9 mouse cellular contexts compared by ENCODE assay signal in genomic region chr3:85378703-85379395, GRCm38 (mm10).
DNase-seq lines count a peak whose midpoint lies in the region; ATAC-seq lines count a peak whose summit lies in the region.
"Had no signal": no experiment of that assay in that cellular context is flagged by ENCODE, and none has a peak within 500 bp of the region (broad histone marks: within the 10 kb centered on the region; RNA-seq: fewer than 3 reads in every experiment).

No protein-coding gene starts in this region.

- H3K36me3 ChIP-seq in heart, embryonic 16.5 days (ENCODE audit: control insufficient read depth, insufficient read depth): peaks cover 3% of the 10 kb centered on the region; the same call in 1 of the 2 replicates

- peak overlapping the region; percentile 56 for H3K27ac ChIP-seq in heart, embryonic 16.5 days (ENCODE audit: low read length)

- no peak overlapping the region for H3K4me3 ChIP-seq in heart, embryonic 16.5 days (ENCODE audit: low read length)

- 0 out of 2 replicates have a peak, but pooled peaks have one; percentile 11 for ATAC-seq in heart, embryonic 16.5 days (replicated peaks; ENCODE audit: extremely low read depth, insufficient read depth, low FRiP score)

- peak overlapping the region; percentile 36 for H3K4me2 ChIP-seq in heart, embryonic 16.5 days (ENCODE audit: low read depth, low read length)
- H3K4me2 ChIP-seq: liver, embryonic 11.5 days had no signal

- DNase-seq in heart, adult 9 months (ENCODE audit: low spot score in 2 of 2): no peak
- peak; percentile 56 for DNase-seq in right cerebral cortex, adult 18-20 months
- DNase-seq in right cerebral cortex, postnatal 4 days: no peak
- peak; percentile 53 to 67 for DNase-seq in frontal cortex, adult 2 months (ENCODE audit: extremely low spot score in 1 of 2, low spot score in 1 of 2)
- no peak for DNase-seq in adrenal gland, postnatal 10 days
- DNase-seq in layer of hippocampus, postnatal 25 days (ENCODE audit: extremely low spot score in 1 of 2, low spot score in 1 of 2): no peak

- no peak overlapping the region for H3K9ac ChIP-seq in heart, embryonic 16.5 days (ENCODE audit: low read length)

- H3K9me3 ChIP-seq in heart, embryonic 16.5 days (replicated peaks; ENCODE audit: control insufficient read depth, low read length): peaks cover 10% of the 10 kb centered on the region

- H3K27me3 ChIP-seq in heart, embryonic 16.5 days (ENCODE audit: control insufficient read depth, insufficient read depth, low read length): no peaks in the 10 kb centered on the region
- H3K27me3 ChIP-seq: CH12.LX had no signal

- peaks cover 13% of the 10 kb centered on the region for H3K4me1 ChIP-seq in heart, embryonic 16.5 days (ENCODE audit: control insufficient read depth, insufficient read depth, low read length)

- WGBS in heart, embryonic 16.5 days: 46% methylated on average over 16 of the region's 16 CpGs

Comparison
In these comparisons a context has a peak if more than half of its experiments do, and no peak if none do; other contexts are left out.
1. DNase-seq: peak in right cerebral cortex, adult 18-20 months (single experiment) and frontal cortex, adult 2 months (2 of 2); none in heart, adult 9 months (0 of 2), right cerebral cortex, postnatal 4 days (single experiment), adrenal gland, postnatal 10 days (single experiment) and layer of hippocampus, postnatal 25 days (0 of 2).